Mouse (Mus musculus): ENCODE results near the gene P2rx1. TPM values are rescaled to one million over a fixed set of nuclear protein-coding genes. Genes with fewer than 3 reads are reported as not detected.

P2rx1 gene
- total RNA-seq, 2 experiments from 2014 or later, result 0.78 to 0.96 TPM

DNA sequence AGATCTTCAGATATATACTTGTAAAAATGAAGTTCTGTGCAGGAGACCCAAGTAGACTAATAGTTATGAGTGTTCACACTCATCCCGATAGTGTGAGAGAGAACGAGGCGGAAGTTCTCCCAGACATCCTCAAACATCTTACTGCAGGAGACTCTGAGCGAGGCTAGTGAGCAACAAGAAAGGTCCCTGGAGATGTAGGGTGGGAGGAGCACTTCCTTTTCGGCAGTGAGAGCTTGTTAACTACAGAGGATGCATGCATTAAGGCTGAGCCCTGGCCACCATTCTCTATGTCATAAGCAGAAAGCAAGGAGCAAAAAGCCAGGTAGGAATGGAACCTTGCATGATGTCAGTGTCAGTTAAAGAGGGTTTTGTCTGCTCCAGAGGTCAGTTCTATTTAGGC, 11.7 kb upstream of the P2rx1 start:
- no peak for DNase-seq (ENCODE audit: low spot score in 2 of 2)

- DNase-seq (ENCODE audit: low spot score in 2 of 2), result no peak
Measured at GRCm38 (mm10) chr11:72987807-72988206, 11.1 kb upstream of the P2rx1 start.

- DNase-seq (ENCODE audit: low spot score in 2 of 2), result no peak
Measured at GRCm38 (mm10) chr11:72989044-72989443, 9.9 kb upstream of the P2rx1 start.

GRCm38 (mm10) chr11:72990688-72991087, 8.2 kb upstream of the P2rx1 start:
- no peak for DNase-seq (ENCODE audit: low spot score in 2 of 2)

DNA sequence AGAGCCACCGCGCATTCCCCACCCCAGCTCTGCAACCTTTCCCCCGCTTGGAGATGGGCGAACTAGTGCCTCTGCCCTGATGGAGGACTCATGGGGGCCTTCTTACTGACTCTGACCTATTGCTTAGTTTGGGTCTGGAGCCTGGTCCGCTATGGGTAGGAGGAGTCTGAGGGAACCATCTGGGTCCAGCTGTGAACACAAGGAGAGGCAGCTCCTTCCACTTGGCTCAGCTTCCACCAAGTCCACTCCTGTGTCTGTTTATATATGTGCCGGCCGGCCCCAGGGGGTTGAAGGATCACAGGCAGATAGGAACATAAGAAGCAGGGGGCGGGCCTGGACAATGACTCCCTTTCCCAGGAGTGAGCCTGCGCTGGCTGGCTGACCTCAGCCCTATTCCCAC, 6.9 kb upstream of the P2rx1 start:
- DNase-seq (ENCODE audit: low spot score in 2 of 2), result no peak

DNA sequence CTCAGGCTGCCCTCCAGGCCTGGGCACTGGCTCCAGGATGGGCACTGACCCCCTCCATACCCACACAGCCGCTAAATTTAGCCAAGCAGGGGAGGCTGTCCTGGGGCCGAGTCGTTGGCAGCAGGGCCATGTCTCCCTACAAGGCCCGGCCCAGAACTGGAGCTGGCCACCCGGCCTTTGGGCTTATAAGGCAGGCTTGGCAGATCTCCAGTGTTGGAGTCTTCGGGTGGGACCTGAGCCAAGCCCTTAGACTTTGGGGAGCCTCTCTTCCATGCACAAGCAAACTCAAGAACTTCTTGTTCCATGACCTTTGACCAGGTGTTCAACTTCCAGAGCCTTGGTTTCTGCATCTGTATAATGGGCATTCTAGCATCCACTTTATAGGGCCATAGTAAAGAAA, 2.6 kb upstream of the P2rx1 start:
- DNase-seq (ENCODE audit: low spot score in 2 of 2), result no peak

DNA sequence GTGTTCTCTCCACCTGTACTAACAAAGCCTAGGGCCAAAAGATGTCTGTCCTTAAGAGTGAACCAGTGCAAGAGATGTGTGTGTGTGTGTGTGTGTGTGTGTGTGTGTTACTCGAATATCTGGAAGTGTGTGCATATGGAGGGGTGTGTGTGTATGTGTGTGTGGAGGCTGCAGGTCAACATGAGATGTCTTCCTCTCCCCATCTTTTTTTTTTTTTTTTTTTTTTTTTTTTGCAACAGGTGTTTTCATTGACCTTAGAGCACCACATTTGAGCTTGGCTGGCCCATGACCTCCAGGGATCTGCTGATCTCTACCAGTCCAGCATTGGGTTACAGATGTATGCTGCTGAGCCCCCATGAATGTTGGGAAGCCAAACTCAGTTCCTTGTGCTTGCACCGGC, 2.1 kb upstream of the P2rx1 start:
- DNase-seq (ENCODE audit: low spot score in 2 of 2), result no peak

- DNase-seq (ENCODE audit: low spot score in 2 of 2), result no peak
Measured at GRCm38 (mm10) chr11:72997529-72998326, 1.2 kb upstream of the P2rx1 start.

DNA sequence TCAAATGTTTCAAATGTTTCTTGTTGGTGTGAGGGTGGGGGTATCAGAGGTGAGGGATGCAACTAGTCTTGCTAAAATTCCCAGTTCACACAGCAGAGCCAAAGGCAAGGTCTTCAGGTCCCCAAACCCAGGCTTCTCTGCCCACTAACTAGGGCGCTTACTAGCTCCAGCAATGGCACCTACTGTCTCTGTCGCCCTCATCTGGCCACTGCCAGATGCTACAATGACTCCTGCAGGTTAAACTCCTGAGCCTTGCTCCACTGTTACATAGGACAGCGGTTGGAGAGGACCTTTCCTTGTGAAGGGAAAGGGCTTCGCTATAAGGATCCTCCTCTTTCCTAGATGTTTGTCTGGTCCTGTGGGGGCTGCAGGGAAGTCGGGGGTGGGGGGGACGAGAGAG, 2.1 kb downstream of the P2rx1 start:
- DNase-seq (ENCODE audit: low spot score in 2 of 2), result peak; percentile 72 to 80

DNA sequence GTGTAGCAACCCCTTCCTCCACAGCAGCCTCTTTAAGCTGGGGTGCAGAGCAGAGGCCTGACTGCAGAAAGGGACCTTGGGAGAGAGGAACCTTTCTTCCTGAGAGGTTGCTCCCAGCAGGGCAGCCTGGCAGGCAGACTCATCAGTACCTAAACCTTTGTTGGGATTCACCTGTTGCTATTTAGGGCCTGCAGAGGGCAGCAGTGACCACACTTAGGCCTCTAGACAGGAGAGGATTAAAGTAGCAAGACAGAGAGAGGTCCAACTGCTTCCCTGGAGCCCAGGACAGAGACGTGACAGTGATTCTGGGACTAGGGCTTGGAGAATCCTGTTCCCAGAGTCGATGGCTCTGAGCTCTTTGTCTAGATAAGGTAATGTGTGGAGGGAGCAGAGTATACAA, 7.5 kb downstream of the P2rx1 start:
- peak; percentile 57 to 66 for DNase-seq (ENCODE audit: low spot score in 2 of 2)

GRCm38 (mm10) chr11:73007113-73007512, 8.2 kb downstream of the P2rx1 start:
- no peak for DNase-seq (ENCODE audit: low spot score in 2 of 2)

DNA sequence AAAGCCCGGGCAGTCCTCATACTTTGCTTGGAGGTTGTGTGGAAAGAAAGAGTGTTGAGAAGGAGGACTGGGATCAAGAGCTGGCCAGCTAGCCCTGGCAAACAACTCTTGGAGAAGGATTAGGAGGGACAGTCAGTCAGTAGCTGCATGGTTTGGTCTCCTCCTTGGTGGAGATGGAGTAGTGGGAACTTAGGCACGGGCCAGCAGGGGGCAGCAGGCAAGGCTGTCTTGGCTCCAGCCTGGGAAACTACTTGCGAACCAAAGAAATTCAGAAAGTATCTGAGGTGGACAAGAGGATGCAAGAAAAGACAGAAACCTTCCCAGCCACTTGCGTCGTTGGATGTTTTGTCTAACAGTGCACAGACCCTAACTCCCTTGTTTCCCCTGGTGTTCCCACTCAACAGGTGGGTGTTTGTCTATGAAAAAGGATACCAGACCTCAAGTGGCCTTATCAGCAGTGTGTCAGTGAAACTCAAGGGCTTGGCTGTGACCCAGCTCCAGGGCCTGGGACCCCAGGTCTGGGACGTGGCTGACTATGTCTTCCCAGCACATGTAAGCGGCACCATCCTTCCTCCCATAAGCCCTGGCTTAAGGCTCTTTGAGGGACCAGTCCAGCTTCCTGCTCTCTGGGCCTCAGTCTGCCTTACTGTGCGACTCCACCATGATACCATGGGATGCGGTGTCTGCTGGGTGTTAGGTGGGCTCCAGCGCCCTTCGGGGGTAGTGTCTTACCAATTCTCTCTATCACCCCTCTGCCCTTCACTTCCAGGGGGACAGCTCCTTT, 9.0 kb downstream of the P2rx1 start:
- DNase-seq (ENCODE audit: low spot score in 2 of 2), result peak; percentile 65 to 69

- DNase-seq (ENCODE audit: low spot score in 2 of 2), result no peak
Measured at GRCm38 (mm10) chr11:73008826-73009225, 9.9 kb downstream of the P2rx1 start.

GRCm38 (mm10) chr11:73009531-73010274, 10.8 kb downstream of the P2rx1 start:
- no peak for DNase-seq (ENCODE audit: low spot score in 2 of 2)

DNA sequence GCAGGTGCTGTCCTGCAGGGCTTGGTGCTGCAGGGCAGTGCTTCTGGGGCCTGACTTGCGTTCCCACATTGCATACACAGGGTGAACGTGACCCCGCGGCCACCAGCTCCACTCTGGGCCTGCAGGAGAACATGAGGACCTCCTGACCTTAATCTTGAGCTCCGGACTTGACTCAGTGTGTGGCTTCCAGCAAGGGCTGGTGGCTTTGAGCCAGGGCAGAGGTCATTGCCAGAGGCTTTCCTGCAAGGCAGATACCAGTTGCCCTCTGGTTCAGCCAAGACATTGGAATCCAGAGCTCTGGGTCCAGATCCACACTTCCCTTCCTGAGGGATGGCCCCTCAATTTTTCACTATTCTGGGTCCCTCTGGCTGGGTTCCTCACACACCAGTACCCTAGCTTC, 15.1 kb downstream of the P2rx1 start:
- no peak for DNase-seq (ENCODE audit: low spot score in 2 of 2)

DNA sequence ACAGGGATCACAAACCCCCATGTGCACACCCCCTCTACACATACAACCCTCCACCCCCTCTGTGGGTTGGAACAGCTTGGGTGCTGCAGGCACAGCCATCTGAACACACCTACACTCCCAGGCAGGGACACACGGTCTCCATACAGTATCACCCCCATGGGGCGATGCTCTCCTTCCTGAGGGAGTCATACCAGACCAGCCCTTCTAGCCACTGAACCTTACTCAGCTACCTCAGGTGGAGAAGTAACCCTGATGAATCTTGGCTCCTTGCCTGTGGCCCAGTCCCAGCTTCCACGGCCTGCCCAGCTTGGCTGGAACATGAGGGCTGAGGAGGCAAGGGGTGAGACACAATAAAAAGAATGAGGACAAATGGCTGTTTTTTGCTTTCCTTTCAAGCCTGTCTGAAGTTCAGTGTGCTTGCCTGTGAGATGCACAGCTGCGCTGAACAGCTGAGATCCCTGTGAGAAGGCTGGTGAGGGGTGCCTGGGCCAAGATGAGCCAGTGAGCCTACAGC, 16.0 kb downstream of the P2rx1 start:
- DNase-seq (ENCODE audit: low spot score in 2 of 2), result peak; percentile 58 to 60

DNA sequence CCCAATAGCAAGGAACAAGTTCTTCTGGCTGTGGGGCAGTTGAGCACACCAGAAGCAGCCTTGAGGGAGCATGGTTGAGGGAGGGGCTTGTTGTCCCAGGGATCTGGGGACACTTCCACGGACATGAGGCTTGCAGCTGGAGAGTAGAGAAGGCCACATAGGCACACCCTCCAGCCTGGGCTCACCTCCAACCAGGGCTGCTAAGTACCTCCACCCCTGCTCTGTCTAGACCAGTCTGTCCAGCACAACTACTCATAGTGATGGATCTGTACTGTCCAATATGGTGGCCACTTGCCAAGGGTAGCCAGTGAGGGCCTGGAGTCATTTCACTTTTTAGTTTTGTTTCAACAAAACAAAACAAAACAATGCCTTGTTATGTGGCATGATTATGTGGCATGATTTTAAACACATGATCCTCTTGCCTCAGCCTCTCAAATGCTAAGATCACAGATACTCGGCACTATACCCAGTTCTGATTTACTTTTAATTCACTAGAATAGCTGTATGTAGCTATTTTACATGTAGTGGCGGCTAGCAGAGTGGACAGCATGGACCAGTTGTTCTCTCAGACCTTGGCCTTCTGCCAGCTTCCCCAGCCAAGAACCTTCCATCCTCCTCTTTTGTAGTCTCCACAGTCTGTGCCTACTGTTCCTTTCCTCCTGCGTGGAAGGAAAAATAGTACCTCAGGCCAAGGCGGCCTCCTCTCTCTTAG, 16.6 kb downstream of the P2rx1 start:
- peak; percentile 46 to 61 for DNase-seq (ENCODE audit: low spot score in 2 of 2)

GRCm38 (mm10) chr11:73016103-73016420, 17.2 kb downstream of the P2rx1 start:
- DNase-seq (ENCODE audit: low spot score in 2 of 2), result no peak

GRCm38 (mm10) chr11:73018471-73019146, 19.7 kb downstream of the P2rx1 start, which contains the start of gene Camkk1:
Gene Camkk1, plus strand, starts transcription at chr11:73019008.
- peak; percentile 93 to 96 for DNase-seq (ENCODE audit: low spot score in 2 of 2)

GRCm38 (mm10) chr11:73019147-73019795, 20.4 kb downstream of the P2rx1 start:
- peak; percentile 67 to 76 for DNase-seq (ENCODE audit: low spot score in 2 of 2)
